Mouse (Mus musculus) E14TG2a.4 (cell line): ENCODE measurements at regions not wholly inside any gene's neighbourhood (a gene's known extent, or its start where the extent isn't known, plus 50 kb on each side); places are given as distances from the start of the nearest gene placed in this dataset.

Experiments
- H3K27me3 ChIP-seq: 2 replicates; pipeline ENCODE4 v1.6.1; 2014; ENCODE audit warnings: low read length, control low read depth; ENCODE audit not compliant: insufficient read depth
- H3K36me3 ChIP-seq: 2 replicates; pipeline ENCODE4 v1.6.1; 2014; ENCODE audit warnings: low read length, control low read depth; ENCODE audit not compliant: insufficient read depth
- H3K4me1 ChIP-seq: replicated peaks from 2 replicates; pipeline ENCODE4 v1.6.1; 2014; ENCODE audit warnings: low read depth, low read length, control low read depth
- H3K4me3 ChIP-seq: replicated peaks from 2 replicates; pipeline ENCODE4 v1.5.1; 2014; ENCODE audit warnings: mild to moderate bottlenecking, low read length
- H3K9me3 ChIP-seq: 2 replicates; pipeline ENCODE4 v1.6.1; 2014; ENCODE audit warnings: low read length, control low read depth
- CTCF ChIP-seq: conservative IDR thresholded peaks from 2 replicates; pipeline ENCODE4 v1.5.1; 2014; ENCODE audit warnings: low read length
- NANOG ChIP-seq: IDR thresholded peaks from 2 replicates; pipeline ENCODE4 v1.6.1; 2014; ENCODE audit warnings: borderline replicate concordance, low read length, mixed read lengths
- POU5F1 ChIP-seq: IDR thresholded peaks from 2 replicates; pipeline ENCODE4 v1.6.1; 2014; ENCODE audit warnings: low read length, borderline replicate concordance

DNA sequence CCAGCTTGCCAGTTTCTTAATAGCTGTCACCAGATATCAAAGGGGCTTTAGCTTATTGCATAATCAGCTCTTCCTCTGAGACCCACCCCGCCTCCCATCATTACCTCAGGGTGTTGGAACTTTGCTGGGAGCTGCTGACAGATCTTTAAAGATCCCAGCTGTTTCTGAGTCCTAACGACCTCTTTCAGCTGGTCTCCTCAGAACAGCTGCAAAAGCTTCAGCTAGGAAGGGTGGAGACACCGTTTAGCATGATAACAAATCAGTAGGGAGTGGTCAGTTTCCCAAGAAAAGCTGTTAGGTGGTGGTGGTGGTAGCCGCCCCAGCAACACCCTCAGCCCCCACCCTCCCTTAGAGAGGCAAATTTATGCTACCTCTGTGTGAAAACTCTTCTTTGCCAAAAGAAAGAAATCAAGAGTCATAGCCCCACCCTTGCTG lies 916.9 kb upstream of the Gm7489 start:
- 0 out of 2 replicates have a peak, but pooled peaks cover 2% of the 10 kb centered on the region for H3K4me1 ChIP-seq
- peaks cover 34% of the 10 kb centered on the region for H3K9me3 ChIP-seq
- H3K27me3 ChIP-seq, result no peaks in the 10 kb centered on the region
- TF ChIP-seq CTCF, result no peak
- TF ChIP-seq POU5F1, result no peak
- TF ChIP-seq NANOG, result no peak
- no peaks in the 10 kb centered on the region for H3K36me3 ChIP-seq
- no peak overlapping the region for H3K4me3 ChIP-seq

DNA sequence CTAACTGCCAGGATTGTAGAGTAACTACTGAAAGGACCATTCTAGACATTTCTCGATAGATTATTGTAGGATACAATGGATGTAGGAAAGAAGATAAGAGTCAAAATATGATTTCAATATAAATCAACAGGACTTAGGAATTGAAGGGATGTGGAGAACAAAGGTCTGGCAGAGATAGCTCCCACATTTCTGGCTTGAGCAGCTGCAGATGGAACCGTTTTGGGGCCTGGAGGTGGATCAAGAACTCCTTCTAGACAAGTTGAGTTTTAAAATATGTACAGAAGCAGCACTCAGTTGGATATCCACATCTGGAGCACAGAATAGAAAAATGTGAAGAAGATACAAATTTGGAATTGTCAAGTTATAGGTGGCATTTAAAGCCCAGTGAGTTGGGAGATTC lies 901.9 kb upstream of the Gm7489 start:
- Histone ChIP-seq H3K36me3 (no peaks in the 10 kb centered on the region), H3K4me3 (no peak overlapping the region), H3K27me3 (peaks cover 2% of the 10 kb centered on the region; the same call in 1 of the 2 replicates), H3K4me1 (no peaks in the 10 kb centered on the region), H3K9me3 (no peaks in the 10 kb centered on the region)
- no peak for TF ChIP-seq NANOG
- TF ChIP-seq POU5F1, result no peak
- no peak for TF ChIP-seq CTCF

DNA sequence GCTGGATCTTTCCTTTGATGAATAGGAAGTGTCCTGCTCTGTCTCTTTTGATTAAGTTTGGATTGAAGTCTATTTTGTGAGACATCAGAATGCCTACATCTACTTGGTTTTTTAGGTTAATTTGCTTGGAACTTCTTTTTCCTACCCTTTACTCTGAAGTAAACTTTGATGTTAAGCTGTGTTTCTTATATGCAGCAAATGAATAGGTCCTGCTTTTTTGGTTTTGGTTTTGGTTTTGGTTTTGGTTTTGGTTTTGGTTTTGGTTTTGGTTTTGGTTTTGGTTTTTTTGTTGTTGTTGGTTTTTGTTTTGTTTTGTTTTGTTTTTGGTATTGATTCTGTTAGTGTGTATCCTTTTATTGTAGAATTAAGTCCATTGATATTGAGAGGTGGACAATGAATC lies 894.1 kb upstream of the Gm7489 start:
- Histone ChIP-seq H3K27me3 (peaks cover 2% of the 10 kb centered on the region; the same call in 1 of the 2 replicates), H3K9me3 (no peaks in the 10 kb centered on the region)

DNA sequence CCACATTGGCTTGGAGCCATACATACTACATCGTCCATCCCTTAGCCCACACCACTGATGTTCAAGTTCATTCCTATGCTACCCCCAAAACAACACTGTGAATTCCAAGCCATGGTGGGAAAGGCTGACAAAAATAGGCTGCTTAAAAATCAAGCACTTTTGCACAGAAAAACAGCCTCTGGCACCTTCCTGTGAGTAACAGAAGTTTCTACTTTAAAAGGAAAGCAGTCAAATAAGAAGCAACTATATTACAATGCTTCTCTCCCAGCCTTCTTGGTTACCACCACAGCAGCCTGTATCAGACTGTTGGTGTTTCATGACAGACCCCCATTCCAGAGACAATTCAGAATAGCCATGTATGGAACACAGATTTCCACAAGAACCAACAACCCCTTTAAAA lies 890.4 kb upstream of the Gm7489 start:
- TF ChIP-seq CTCF, result no peak
- TF ChIP-seq POU5F1, result no peak
- TF ChIP-seq NANOG, result no peak
- H3K36me3 ChIP-seq, result no peaks in the 10 kb centered on the region

More for the DNA sequence above, 894.1 kb upstream of the Gm7489 start:
- no peak for TF ChIP-seq CTCF
- H3K36me3 ChIP-seq, result no peaks in the 10 kb centered on the region
- no peak overlapping the region for H3K4me3 ChIP-seq
- H3K4me1 ChIP-seq, result no peaks in the 10 kb centered on the region

DNA sequence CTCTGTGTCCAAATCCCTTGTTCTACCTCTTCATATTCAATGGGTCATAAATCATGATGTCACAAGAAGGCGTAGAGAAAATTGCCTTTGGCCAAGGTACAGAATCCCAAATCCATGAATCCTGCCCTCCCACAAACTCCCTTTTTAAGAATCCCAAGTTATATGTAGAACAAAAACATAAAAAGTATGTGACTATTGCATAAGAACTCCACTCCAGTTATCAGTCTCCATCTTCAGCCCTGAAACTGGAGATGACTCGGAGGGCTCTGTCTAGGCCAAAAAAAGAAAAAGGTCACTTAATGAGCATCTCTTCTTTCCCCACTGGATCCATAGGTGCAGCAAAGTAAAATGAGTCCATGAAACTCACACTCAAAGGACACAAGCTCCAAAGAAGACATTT lies 885.5 kb upstream of the Gm7489 start:
- no peaks in the 10 kb centered on the region for H3K36me3 ChIP-seq
- H3K4me1 ChIP-seq, result no peaks in the 10 kb centered on the region
- H3K9me3 ChIP-seq, result no peaks in the 10 kb centered on the region
- no peak for TF ChIP-seq NANOG
- TF ChIP-seq CTCF, result no peak
- no peak for TF ChIP-seq POU5F1
- no peaks in the 10 kb centered on the region for H3K27me3 ChIP-seq
- H3K4me3 ChIP-seq, result no peak overlapping the region

More for the DNA sequence above, 890.4 kb upstream of the Gm7489 start:
- H3K4me3 ChIP-seq, result no peak overlapping the region
- H3K27me3 ChIP-seq, result no peaks in the 10 kb centered on the region
- H3K9me3 ChIP-seq, result no peaks in the 10 kb centered on the region
- no peaks in the 10 kb centered on the region for H3K4me1 ChIP-seq

DNA sequence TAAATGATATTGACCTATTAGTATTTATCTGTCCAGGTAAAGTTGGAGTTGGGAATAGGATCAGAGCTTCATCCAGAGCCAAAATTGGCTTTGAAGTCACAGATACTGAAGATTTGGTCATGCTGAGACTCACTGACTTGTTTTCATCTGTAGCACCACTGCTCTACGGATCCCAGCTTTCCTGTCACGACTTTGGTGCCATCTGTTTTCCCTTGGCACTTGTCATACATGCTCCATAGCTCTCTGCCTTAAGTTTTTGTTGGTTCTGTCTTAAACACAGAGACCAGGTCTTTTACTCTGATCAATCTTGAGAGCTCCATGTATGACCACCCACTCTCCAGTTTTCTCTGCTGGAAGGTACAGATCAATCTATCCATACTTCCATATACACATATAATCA lies 884.9 kb upstream of the Gm7489 start:
- Histone ChIP-seq H3K9me3 (no peaks in the 10 kb centered on the region), H3K36me3 (no peaks in the 10 kb centered on the region), H3K27me3 (no peaks in the 10 kb centered on the region), H3K4me3 (no peak overlapping the region), H3K4me1 (no peaks in the 10 kb centered on the region)
- no peak for TF ChIP-seq CTCF
- no peak for TF ChIP-seq POU5F1
- TF ChIP-seq NANOG, result no peak

DNA sequence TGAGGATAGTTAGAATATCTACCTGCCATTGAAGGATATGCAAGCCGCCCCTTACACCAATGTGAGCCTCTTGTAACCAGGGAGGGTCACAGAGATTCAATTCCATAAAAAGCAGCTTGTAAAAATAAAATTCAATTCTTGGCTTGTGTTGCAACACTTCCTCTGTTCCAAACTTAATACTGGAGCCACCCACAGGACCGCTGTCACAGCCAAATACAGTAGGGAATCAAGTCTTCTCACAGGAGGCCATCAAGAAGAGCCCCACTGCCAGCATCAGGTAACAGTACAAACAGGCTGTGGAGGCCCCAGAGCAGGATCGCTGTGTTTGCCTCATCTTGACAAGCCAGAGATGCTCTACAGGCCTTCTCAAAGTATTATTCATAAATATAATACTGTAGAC lies 883.3 kb upstream of the Gm7489 start:
- Histone ChIP-seq H3K4me3 (no peak overlapping the region), H3K4me1 (no peaks in the 10 kb centered on the region), H3K27me3 (no peaks in the 10 kb centered on the region), H3K36me3 (no peaks in the 10 kb centered on the region), H3K9me3 (no peaks in the 10 kb centered on the region)
- no peak for TF ChIP-seq NANOG
- no peak for TF ChIP-seq POU5F1
- no peak for TF ChIP-seq CTCF

DNA sequence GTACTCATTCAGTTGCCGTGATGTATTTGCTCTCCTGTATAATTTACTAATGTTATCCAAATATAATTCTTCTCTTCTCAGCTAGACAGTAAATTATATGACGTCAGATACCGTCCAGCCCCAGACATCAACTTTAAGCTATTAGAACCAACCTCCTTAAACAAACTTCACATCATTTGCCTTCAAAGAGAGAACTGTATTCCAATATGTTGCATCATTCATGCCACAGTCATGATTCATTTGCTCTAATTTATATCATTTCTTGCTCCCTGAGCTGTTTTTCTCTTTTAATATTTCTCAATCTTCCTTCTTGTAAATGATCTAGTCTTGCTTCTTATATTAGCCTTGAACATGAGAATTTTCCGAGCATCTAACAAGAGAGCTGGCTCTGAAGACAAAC lies 882.7 kb upstream of the Gm7489 start:
- TF ChIP-seq NANOG (no peak), POU5F1 (no peak), CTCF (no peak)
- H3K27me3 ChIP-seq, result no peaks in the 10 kb centered on the region

DNA sequence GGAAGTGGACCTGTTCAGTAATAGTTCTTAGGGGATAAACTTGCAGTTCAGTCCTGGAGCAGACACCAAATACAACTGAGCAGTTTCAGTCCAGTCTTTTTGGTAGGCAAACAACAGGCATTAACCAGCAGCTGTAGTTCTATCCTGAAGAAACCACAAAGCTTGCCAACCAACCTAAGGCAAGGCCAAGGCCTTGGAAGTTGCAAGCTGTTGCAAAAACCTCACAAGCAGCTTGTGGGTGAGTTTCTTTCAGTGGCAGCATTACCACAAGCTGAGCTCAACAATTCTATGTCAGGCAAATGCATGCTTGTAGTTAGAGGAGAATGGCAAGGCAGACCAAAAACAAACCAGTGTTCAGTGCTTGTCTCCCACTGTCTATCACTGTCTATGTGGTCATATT lies 880.6 kb upstream of the Gm7489 start:
- Histone ChIP-seq H3K4me3 (no peak overlapping the region), H3K36me3 (no peaks in the 10 kb centered on the region), H3K27me3 (no peaks in the 10 kb centered on the region), H3K4me1 (no peaks in the 10 kb centered on the region), H3K9me3 (no peaks in the 10 kb centered on the region)
- TF ChIP-seq NANOG (no peak), POU5F1 (no peak), CTCF (no peak)

More for the DNA sequence above, 882.7 kb upstream of the Gm7489 start:
- Histone ChIP-seq H3K9me3 (no peaks in the 10 kb centered on the region), H3K36me3 (no peaks in the 10 kb centered on the region), H3K4me1 (no peaks in the 10 kb centered on the region), H3K4me3 (no peak overlapping the region)

DNA sequence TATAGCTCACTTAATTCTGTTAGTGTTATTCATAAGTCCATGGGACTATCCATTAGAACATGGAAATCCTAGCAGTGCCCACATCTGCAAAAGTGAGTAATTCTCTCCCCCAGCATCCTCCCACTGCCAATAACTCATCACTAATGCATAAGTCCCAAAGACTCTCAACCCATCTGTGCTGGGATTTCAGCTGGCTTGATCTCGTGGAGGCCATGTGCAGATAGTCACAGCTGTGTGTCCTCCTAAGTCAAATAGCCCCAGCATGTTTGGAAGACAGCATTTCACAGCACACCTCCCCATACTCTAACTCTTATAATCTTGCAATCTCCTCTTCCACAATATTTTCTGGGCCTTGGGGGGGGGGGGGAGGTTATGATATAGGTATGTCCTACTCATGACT lies 877.9 kb upstream of the Gm7489 start:
- no peaks in the 10 kb centered on the region for H3K27me3 ChIP-seq
- H3K36me3 ChIP-seq, result no peaks in the 10 kb centered on the region
- H3K4me1 ChIP-seq, result no peaks in the 10 kb centered on the region
- no peak overlapping the region for H3K4me3 ChIP-seq
- no peaks in the 10 kb centered on the region for H3K9me3 ChIP-seq
- TF ChIP-seq CTCF (no peak), NANOG (no peak), POU5F1 (no peak)
